Mouse (Mus musculus) forebrain, embryonic 11.5 days (tissue): ENCODE measurements around the gene Tmem151a. TPM values are rescaled to one million over a fixed set of nuclear protein-coding genes. Genes with fewer than 3 reads are reported as not detected.
A peak's percentile ranks its signal among the peaks of the same experiment; 100 is the strongest.

Experiments
- ATAC-seq: fragments of 200-750 bp; cut with Nextera tagmentation; replicated peaks from 2 replicates; pipeline ENCODE4 v1.8.0; 2017; ENCODE audit warnings: moderate TSS enrichment; ENCODE audit not compliant: low FRiP score
- DNase-seq: peaks from one replicate; pipeline ENCODE4 v3.0.0-alpha.2; 2017; ENCODE audit warnings: low spot score
- H3K27ac ChIP-seq: fragments of 300-500 bp; sonication (generic); 2 replicates; pipeline ENCODE4 v1.5.1; 2014; ENCODE audit warnings: low read depth, low read length
- H3K27me3 ChIP-seq: fragments of 300-500 bp; sonication (generic); 2 replicates; pipeline ENCODE4 v1.6.1; 2014; ENCODE audit warnings: mild to moderate bottlenecking, low read length, mixed read lengths; ENCODE audit not compliant: control insufficient read depth, insufficient read depth
- H3K36me3 ChIP-seq: fragments of 300-500 bp; sonication (generic); 2 replicates; pipeline ENCODE4 v1.6.1; 2014; ENCODE audit warnings: mild to moderate bottlenecking, low read length, moderate library complexity, mixed read lengths; ENCODE audit not compliant: control insufficient read depth, insufficient read depth
- H3K4me1 ChIP-seq: fragments of 300-500 bp; sonication (generic); replicated peaks from 2 replicates; pipeline ENCODE4 v1.6.1; 2014; ENCODE audit warnings: low read length, mixed read lengths; ENCODE audit not compliant: control insufficient read depth, insufficient read depth
- H3K4me2 ChIP-seq: fragments of 300-500 bp; sonication (generic); 2 replicates; pipeline ENCODE4 v1.6.1; 2014; ENCODE audit warnings: low read depth, mild to moderate bottlenecking, low read length, moderate library complexity, mixed read lengths; ENCODE audit not compliant: severe bottlenecking
- H3K4me3 ChIP-seq: fragments of 300-500 bp; sonication (generic); 2 replicates; pipeline ENCODE4 v1.5.1; 2014; ENCODE audit warnings: low read depth, low read length
- H3K9ac ChIP-seq: fragments of 300-500 bp; sonication (generic); 2 replicates; pipeline ENCODE4 v1.6.1; 2014; ENCODE audit warnings: low read length
- H3K9me3 ChIP-seq: fragments of 300-500 bp; sonication (generic); 2 replicates; pipeline ENCODE4 v1.6.1; 2016; ENCODE audit warnings: low read length, mixed read lengths; ENCODE audit not compliant: control insufficient read depth
- WGBS: fragments of 180-500 bp; shearing (Covaris S2); extraction: QIAGEN DNeasy Blood & Tissue Kit; methylation state at CpG from one replicate; pipeline ENCODE4 v1.1.7; 2014; 5-methylcytosine and 5-hydroxymethylcytosine counted together
- polyA plus RNA-seq: library from polyadenylated mRNA; unstranded; fragments of >200 nt; fragmentation: Nextera tagmentation; extraction: Ambion mirVana; gene quantifications from 2 replicates; pipeline ENCODE4 v1.2.1, GENCODE M21; 2014

Tmem151a gene
- polyA plus RNA-seq, 1 experiment from 2014 or later: 1.8 TPM

DNA sequence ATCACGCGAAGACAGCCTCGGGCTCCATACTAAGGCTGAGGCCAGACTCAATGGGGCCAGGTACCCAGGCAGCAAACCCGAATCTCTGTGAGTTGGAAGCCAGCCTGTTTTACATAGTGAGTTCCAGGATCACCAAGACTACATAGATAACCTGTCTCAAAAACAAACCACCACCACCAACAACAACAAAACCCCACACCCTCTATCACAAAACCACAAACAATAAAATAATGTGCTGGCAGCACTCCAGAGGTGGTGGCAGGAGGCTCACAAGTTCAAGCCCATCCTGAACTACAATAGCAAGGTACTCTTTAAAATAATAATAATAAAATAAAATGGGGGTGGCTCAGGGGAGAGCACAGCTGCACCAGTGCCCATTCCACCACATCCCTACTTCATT lies 48.8 kb downstream of the Tmem151a start:
- DNase-seq (no peak), ATAC-seq (no peak)
- no peak overlapping the region for H3K4me3 ChIP-seq
- H3K4me1 ChIP-seq: peaks cover 13% of the 10 kb centered on the region; the same call in 1 of the 2 replicates
- H3K27me3 ChIP-seq: no peaks in the 10 kb centered on the region
- no peaks in the 10 kb centered on the region for H3K9me3 ChIP-seq
- no peak overlapping the region for H3K4me2 ChIP-seq
- no peak overlapping the region for H3K27ac ChIP-seq
- H3K9ac ChIP-seq: no peak overlapping the region
- H3K36me3 ChIP-seq: no peaks in the 10 kb centered on the region
- 89% methylated on average over 4 of the region's 4 CpGs for WGBS

DNA sequence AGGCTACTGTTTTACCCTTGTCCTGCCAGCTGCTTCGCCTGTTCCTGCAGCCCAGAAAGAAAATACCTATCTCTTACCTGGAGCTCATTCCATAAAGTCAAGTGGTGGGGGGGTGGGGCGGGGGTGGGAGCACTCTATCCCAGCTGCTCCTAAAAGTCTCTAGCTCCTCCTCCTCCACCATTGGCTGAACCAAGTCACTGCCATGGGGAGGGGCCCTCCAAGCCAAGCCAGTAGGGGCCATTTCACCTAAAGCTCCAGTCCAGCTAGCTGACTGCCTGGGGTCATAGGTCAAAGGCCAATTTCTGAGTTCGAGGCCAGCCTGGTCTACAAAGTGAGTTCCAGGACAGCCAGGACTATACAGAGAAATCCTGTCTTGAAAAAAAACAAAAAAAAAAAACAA lies 52.6 kb downstream of the Tmem151a start:
- DNase-seq: no peak
- no peak overlapping the region for H3K4me2 ChIP-seq
- no peak overlapping the region for H3K9ac ChIP-seq
- no peaks in the 10 kb centered on the region for H3K4me1 ChIP-seq
- no peak overlapping the region for H3K27ac ChIP-seq
- no peaks in the 10 kb centered on the region; the same call in 1 of the 2 replicates for H3K36me3 ChIP-seq
- no peak overlapping the region for H3K4me3 ChIP-seq
- 77% methylated on average over 3 of the region's 3 CpGs for WGBS
- no peaks in the 10 kb centered on the region for H3K9me3 ChIP-seq
- ATAC-seq: no peak
- H3K27me3 ChIP-seq: no peaks in the 10 kb centered on the region

DNA sequence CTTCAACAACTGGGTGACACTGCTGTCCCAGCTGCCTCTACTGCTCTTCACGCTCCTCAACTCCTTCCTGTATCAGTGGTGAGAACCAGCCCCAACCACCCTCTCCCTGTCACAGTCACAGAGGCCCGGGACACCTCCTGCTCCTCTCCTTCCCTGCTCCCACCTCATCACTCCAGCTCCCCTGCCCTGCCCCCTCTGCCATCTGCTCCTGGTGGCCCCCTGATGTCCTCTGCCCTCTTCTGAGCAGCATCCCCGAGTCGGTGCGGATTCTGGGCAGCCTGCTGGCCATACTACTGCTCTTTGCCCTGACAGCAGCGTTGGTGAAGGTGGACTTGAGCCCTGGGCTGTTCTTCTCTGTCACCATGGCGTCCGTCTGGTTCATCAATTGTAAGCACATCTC lies 59.2 kb downstream of the Tmem151a start:
- H3K27ac ChIP-seq: no peak overlapping the region
- ATAC-seq (no peak), DNase-seq (no peak)
- H3K4me1 ChIP-seq: 0 out of 2 replicates have a peak, but pooled peaks cover 2% of the 10 kb centered on the region
- no peak overlapping the region for H3K4me3 ChIP-seq
- H3K9me3 ChIP-seq: no peaks in the 10 kb centered on the region
- no peak overlapping the region for H3K4me2 ChIP-seq
- H3K27me3 ChIP-seq: no peaks in the 10 kb centered on the region
- 92% methylated on average over 8 of the region's 8 CpGs for WGBS
- H3K9ac ChIP-seq: no peak overlapping the region
- no peaks in the 10 kb centered on the region; the same call in 1 of the 2 replicates for H3K36me3 ChIP-seq

DNA sequence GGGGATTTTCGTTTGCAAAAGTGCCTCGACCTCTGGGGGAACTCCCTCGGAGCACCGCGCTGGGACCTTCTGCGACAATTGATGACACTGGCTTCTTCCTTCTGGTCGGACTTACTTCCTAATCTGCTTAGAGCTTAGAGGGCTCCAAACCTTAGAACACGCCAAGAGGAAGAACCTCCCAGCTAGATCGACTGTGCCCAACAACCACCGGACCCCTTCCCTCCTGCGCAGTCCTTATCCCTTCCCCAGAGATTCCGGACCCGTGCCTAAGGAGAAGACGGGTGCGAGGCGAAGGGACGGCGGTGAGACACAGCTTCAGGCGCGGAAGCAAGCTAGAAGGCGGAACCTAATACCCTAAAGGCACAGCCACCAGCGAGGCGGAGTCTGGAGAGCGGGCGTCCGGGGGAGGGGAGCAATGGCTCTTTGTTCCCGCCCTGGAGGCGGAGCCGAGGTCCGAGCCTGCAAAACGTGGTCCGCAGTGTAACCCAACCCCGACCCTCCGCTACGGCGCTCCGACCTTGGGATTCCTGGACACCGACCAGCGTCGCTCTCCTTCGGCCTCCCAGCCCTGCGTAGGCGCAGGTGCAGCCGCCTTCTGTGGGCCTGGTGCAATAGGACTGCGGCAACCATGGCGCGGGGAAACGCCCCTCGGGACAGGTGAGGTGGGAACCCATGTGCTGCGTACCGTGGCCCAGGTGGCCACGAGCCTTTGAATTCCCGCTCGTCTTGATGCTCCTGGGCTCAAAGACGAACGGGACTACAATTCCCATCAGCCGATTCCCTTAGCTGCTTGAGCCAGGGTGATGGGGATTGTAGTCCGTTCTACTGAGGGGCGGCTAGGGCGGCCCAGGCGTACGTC lies 61.5 kb downstream of the Tmem151a start, which contains the start of gene Slc29a2:
Gene Slc29a2, plus strand, starts transcription at position 240 of the 859 bp plus-strand sequence.
- Histone ChIP-seq H3K27ac (peak within 1 kb of the TSS; percentile 73), H3K4me3 (peak within 1 kb of the TSS; percentile 49), H3K9ac (peak within 1 kb of the TSS; percentile 82), H3K4me1 (0 out of 2 replicates have a peak, but pooled peaks cover 2% of the 10 kb centered on the region), H3K4me2 (peak within 1 kb of the TSS; percentile 84), H3K36me3 (no peaks in the 10 kb centered on the region; the same call in 1 of the 2 replicates), H3K27me3 (no peaks in the 10 kb centered on the region), H3K9me3 (no peaks in the 10 kb centered on the region)
- WGBS: under 1% methylated on average over 61 of the region's 62 CpGs
- DNase-seq: peak; percentile 96
- peak; percentile 96 for ATAC-seq

DNA sequence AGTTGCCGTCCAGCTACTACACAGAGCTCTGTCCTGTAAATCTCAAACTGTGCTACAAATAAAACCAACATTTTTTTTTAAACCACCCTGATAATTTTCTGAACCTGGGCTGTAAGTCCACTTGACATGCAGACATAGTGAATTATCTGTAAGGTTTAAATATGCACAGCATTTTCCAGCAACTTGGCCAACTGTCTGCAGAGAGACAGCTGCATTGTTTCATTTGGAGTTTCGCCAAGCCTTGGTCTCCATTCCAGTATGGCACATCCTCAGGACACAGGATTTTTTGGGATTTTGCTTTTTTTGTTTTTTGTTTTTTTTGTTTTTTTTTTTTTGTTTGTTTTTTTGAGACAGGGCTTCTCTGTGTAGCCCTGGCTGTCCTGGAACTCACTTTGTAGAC lies 63.9 kb downstream of the Tmem151a start:
- H3K36me3 ChIP-seq: no peaks in the 10 kb centered on the region
- no peak overlapping the region for H3K4me2 ChIP-seq
- WGBS: 91% methylated on average over 2 of the region's 2 CpGs
- H3K4me1 ChIP-seq: 0 out of 2 replicates have a peak, but pooled peaks cover 2% of the 10 kb centered on the region
- ATAC-seq (no peak), DNase-seq (no peak)
- no peak overlapping the region for H3K9ac ChIP-seq
- no peak overlapping the region for H3K27ac ChIP-seq
- H3K9me3 ChIP-seq: no peaks in the 10 kb centered on the region
- H3K27me3 ChIP-seq: no peaks in the 10 kb centered on the region
- no peak overlapping the region for H3K4me3 ChIP-seq

Other genes with a start within 250 kb of the Tmem151a start
- gene Ccs, start 246.2 kb downstream of the Tmem151a start, polyA plus RNA-seq: 36.4 and 37.9 TPM in 2 replicates
- gene Ccdc87, start 246.2 kb downstream of the Tmem151a start, polyA plus RNA-seq: 0.11 and 0.17 TPM in 2 replicates
- gene Ctsf, start 230.4 kb downstream of the Tmem151a start, polyA plus RNA-seq: 20.2 and 27.6 TPM in 2 replicates
- 1.8 and 2.2 TPM in 2 replicates for gene Actn3, start 207.6 kb downstream of the Tmem151a start, polyA plus RNA-seq
- 12.3 and 15.7 TPM in 2 replicates for gene Zdhhc24, start 206.9 kb downstream of the Tmem151a start, polyA plus RNA-seq
- 8.7 and 13.9 TPM in 2 replicates for gene Bbs1, start 178.9 kb downstream of the Tmem151a start, polyA plus RNA-seq
- gene Dpp3, start 157.2 kb downstream of the Tmem151a start, polyA plus RNA-seq: 152 and 172 TPM in 2 replicates
- 2.1 and 2.5 TPM in 2 replicates for gene Peli3, start 142.4 kb downstream of the Tmem151a start, polyA plus RNA-seq
- gene Mrpl11, start 123.4 kb downstream of the Tmem151a start, polyA plus RNA-seq: 136 and 145 TPM in 2 replicates
- gene Npas4, start 95.2 kb downstream of the Tmem151a start, polyA plus RNA-seq: not detected in 2 replicates
- gene Slc29a2, start 61.7 kb downstream of the Tmem151a start, polyA plus RNA-seq: 5.5 and 8.3 TPM in 2 replicates
- gene B4gat1, start 46.7 kb downstream of the Tmem151a start, polyA plus RNA-seq: 35.2 and 40.4 TPM in 2 replicates
- 4.0 and 4.2 TPM in 2 replicates for gene AC124502.3, start 46.6 kb downstream of the Tmem151a start, polyA plus RNA-seq
- 58.4 and 62.6 TPM in 2 replicates for gene Brms1, start 44.2 kb downstream of the Tmem151a start, polyA plus RNA-seq
- 2.0 TPM in 2 replicates for gene Rin1, start 35.0 kb downstream of the Tmem151a start, polyA plus RNA-seq
- gene Cd248, start 17.5 kb downstream of the Tmem151a start, polyA plus RNA-seq: 30.7 and 32.7 TPM in 2 replicates
- gene Yif1a, start 3.0 kb upstream of the Tmem151a start, polyA plus RNA-seq: 69.5 and 75.8 TPM in 2 replicates
- gene Cnih2, start 13.0 kb upstream of the Tmem151a start, polyA plus RNA-seq: 93.2 and 112 TPM in 2 replicates
- gene Rab1b, start 21.5 kb upstream of the Tmem151a start, polyA plus RNA-seq: 250 and 262 TPM in 2 replicates
- gene Klc2, start 33.0 kb upstream of the Tmem151a start, polyA plus RNA-seq: 35.3 and 38.5 TPM in 2 replicates
- gene Pacs1, start 187.6 kb upstream of the Tmem151a start, polyA plus RNA-seq: 32.2 and 33.2 TPM in 2 replicates
- 418 and 450 TPM in 2 replicates for gene Sf3b2, start 209.9 kb upstream of the Tmem151a start, polyA plus RNA-seq
- 17.2 and 18.9 TPM in 2 replicates for gene Gal3st3, start 212.8 kb upstream of the Tmem151a start, polyA plus RNA-seq